Mouse (Mus musculus) embryonic facial prominence, embryonic 13.5 days (tissue): ENCODE measurements around the gene Vapa. TPM values are rescaled to one million over a fixed set of nuclear protein-coding genes. Genes with fewer than 3 reads are reported as not detected.

Experiments used
- ATAC-seq: fragments of 200-750 bp; cut with Nextera tagmentation; 2 replicates; pipeline ENCODE4 v1.8.0; 2017; ENCODE audit warnings: low read depth; ENCODE audit not compliant: insufficient number of reproducible peaks, insufficient read depth, low FRiP score, low TSS enrichment
- H3K27ac ChIP-seq: fragments of 300-500 bp; sonication (generic); 2 replicates; pipeline ENCODE4 v1.5.1; 2015; ENCODE audit warnings: moderate library complexity, mild to moderate bottlenecking, inconsistent platforms
- H3K27me3 ChIP-seq: fragments of 300-500 bp; sonication (generic); 2 replicates; pipeline ENCODE4 v1.6.1; 2015; ENCODE audit warnings: mild to moderate bottlenecking, inconsistent platforms
- H3K36me3 ChIP-seq: fragments of 300-500 bp; sonication (generic); 2 replicates; pipeline ENCODE4 v1.6.1; 2015; ENCODE audit warnings: mild to moderate bottlenecking, inconsistent platforms
- H3K4me1 ChIP-seq: fragments of 300-500 bp; sonication (generic); 2 replicates; pipeline ENCODE4 v1.6.1; 2015; ENCODE audit warnings: inconsistent platforms
- H3K4me2 ChIP-seq: fragments of 300-500 bp; sonication (generic); 2 replicates; pipeline ENCODE4 v1.6.1; 2015; ENCODE audit warnings: moderate library complexity, mild to moderate bottlenecking, inconsistent platforms
- H3K4me3 ChIP-seq: fragments of 300-500 bp; sonication (generic); 2 replicates; pipeline ENCODE4 v1.5.1; 2015; ENCODE audit warnings: mild to moderate bottlenecking, inconsistent platforms
- H3K9ac ChIP-seq: fragments of 300-500 bp; sonication (generic); 2 replicates; pipeline ENCODE4 v1.6.1; 2015; ENCODE audit warnings: mild to moderate bottlenecking, inconsistent platforms
- H3K9me3 ChIP-seq: fragments of 300-500 bp; sonication (generic); 2 replicates; pipeline ENCODE4 v1.6.1; 2016; ENCODE audit warnings: inconsistent platforms
- WGBS: fragments of 180-500 bp; shearing (Covaris S2); methylation state at CpG from one replicate; pipeline ENCODE4 v1.1.7; 2015; ENCODE audit warnings: mixed read lengths; 5-methylcytosine and 5-hydroxymethylcytosine counted together
- polyA plus RNA-seq: library from polyadenylated mRNA; unstranded; fragments of >200 nt; fragmentation: Nextera tagmentation; extraction: Ambion mirVana; gene quantifications from 2 replicates; pipeline ENCODE4 v1.2.1, GENCODE M21; 2015

Vapa gene
- polyA plus RNA-seq, result 187 and 192 TPM in 2 replicates

DNA sequence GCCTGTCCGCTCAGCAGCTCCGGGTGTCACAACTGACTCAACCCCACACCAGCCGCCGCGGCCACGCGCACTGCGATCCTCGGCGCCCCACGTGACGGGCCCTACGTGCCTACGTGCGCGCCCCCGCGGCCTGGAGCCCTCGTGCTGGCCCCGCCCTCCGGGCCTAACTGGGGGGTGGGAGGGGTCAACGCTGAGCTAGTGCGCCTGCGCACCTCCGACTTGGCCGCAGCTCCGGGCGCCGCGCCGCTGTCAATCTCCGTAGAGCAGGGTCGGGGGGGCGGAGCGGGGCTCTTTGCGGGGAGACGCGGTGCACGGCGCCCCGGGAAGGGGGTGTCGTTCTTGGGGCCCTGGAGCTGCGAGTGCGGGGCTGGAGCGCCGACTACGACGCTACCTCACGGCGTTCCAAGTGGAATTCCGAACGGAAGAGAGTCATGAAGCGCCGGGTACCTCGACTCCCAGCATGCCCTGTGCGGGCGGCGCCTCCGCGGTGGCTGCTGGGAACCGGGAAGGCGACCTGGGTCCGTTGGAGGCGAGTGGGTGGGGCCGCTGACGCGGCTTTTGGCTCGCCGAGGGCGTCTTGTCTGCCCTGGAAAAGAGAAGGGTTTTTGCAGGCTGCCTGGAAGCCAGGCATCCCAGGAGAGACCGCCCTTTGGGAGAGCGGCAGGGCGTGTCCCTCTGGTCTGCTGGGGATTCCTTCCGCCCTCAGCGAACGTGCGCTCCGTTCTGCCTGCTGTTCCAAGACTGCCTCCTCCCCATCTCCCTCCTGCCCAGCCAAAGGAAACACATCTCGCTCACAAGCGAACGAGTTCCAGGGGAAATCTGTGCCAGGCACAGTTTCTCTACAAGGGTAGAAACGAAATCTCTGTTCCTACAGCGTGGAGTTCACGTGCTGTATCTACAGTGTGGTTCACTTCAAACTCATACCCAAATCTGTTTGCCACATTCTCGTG is at the start of gene Vapa:
Gene Vapa, minus strand, starts transcription at position 93 of the 950 bp plus-strand sequence.
- Histone ChIP-seq H3K4me2 (peak within 1 kb of the TSS; percentile 75), H3K36me3 (no peaks in the 10 kb centered on the region), H3K9ac (peak within 1 kb of the TSS; percentile 98), H3K27me3 (no peaks in the 10 kb centered on the region), H3K9me3 (no peaks in the 10 kb centered on the region), H3K4me3 (peak within 1 kb of the TSS; percentile 97), H3K4me1 (peaks cover 30% of the 10 kb centered on the region), H3K27ac (peak within 1 kb of the TSS; percentile 99)
- under 1% methylated on average over 85 of the region's 85 CpGs for WGBS
- peak; percentile 94 for ATAC-seq

DNA sequence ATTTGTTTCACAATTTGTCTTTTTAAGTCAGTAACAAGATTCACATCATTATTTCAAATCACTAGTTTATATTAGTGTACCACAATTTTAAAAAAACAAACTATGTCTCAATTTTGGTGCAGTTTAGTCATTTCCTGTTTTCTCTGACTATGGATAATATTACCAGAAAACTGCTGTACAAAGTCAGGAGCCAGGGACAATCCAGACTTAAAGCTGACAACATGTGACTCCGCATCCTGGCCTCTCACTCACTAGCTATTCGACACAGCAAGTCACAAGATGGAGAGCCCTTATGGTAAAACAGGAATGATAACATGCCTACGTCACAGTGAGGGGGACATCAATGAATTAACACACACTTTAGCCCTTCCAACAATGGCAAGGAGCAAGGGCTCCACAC is 49.3 kb upstream of the Vapa start:
- Histone ChIP-seq H3K27me3 (no peaks in the 10 kb centered on the region), H3K36me3 (peaks cover 3% of the 10 kb centered on the region; the same call in 1 of the 2 replicates), H3K4me2 (no peak overlapping the region), H3K4me3 (no peak overlapping the region), H3K9ac (no peak overlapping the region), H3K27ac (no peak overlapping the region), H3K4me1 (no peaks in the 10 kb centered on the region), H3K9me3 (no peaks in the 10 kb centered on the region)
- no peak for ATAC-seq
- 83% methylated on average over 3 of the region's 3 CpGs for WGBS

DNA sequence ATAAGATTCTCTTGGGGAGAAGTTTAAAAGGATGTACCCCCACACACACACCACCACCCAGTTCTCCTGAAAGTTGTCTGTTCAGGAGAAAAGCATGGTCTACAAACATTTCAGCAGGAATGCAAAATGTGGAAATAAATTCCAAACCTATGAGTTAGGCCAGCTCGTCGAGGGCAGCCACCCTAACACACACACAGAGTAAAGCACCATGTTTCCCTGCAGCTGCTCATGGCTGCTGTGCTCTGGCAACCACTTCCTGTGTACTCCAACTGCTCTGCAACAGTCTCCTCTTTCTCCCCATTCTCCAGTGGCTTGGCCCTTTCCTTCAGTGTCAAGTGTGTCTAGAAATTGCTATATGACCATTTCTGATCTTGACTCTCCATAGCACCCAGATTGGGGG is 45.1 kb upstream of the Vapa start:
- WGBS, result 82% methylated on average over 2 of the region's 2 CpGs
- Histone ChIP-seq H3K36me3 (no peaks in the 10 kb centered on the region; the same call in 1 of the 2 replicates), H3K9ac (no peak overlapping the region), H3K27ac (no peak overlapping the region), H3K27me3 (no peaks in the 10 kb centered on the region), H3K4me2 (no peak overlapping the region), H3K4me3 (no peak overlapping the region), H3K4me1 (no peaks in the 10 kb centered on the region), H3K9me3 (no peaks in the 10 kb centered on the region)
- no peak for ATAC-seq

DNA sequence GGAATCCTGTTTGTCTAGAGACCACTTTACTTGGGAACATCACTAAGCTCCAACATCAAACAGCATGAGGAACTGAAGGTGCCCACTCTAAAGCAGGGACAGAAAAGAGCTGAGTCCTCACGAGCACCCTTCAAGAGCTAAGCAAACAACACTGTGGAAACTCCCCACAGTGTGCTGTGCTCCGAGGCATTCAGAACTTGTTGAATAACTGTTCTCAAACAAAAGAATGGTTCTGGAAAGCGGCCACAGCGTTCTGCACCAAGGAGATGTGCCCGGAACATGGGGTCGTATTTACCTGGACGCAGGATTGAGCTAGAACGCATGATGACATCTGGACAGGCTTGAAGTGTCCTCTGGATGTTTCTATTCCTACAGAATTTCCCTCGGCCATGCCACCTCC is 44.6 kb upstream of the Vapa start:
- Histone ChIP-seq H3K4me2 (no peak overlapping the region), H3K4me1 (no peaks in the 10 kb centered on the region), H3K27ac (no peak overlapping the region), H3K27me3 (no peaks in the 10 kb centered on the region), H3K9me3 (no peaks in the 10 kb centered on the region), H3K9ac (no peak overlapping the region), H3K36me3 (peaks cover 3% of the 10 kb centered on the region; the same call in 1 of the 2 replicates), H3K4me3 (no peak overlapping the region)
- WGBS, result 93% methylated on average over 9 of the region's 9 CpGs
- ATAC-seq, result no peak

DNA sequence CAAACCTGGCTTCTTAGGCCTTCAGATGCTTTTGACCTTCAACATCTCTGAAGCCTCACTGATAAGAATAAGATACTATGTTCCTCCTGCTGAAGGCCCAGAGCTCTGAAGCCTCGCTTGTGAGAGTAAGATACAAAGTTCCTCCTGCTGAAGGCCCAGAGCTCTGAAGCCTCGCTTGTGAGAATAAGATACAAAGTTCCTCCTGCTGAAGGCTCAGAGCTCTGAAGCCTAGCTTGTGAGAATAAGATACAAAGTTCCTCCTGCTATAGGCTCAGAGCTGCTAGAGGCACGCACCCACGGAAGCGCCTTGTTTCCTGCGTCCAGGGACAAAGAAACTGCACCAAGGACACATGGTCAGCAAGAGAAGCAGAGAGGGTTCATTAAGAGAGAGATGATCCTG is 43.4 kb upstream of the Vapa start:
- Histone ChIP-seq H3K4me2 (no peak overlapping the region), H3K9ac (no peak overlapping the region), H3K4me1 (no peaks in the 10 kb centered on the region), H3K9me3 (no peaks in the 10 kb centered on the region), H3K36me3 (peaks cover 15% of the 10 kb centered on the region), H3K4me3 (no peak overlapping the region), H3K27me3 (no peaks in the 10 kb centered on the region), H3K27ac (no peak overlapping the region)
- no peak for ATAC-seq
- 94% methylated on average over 6 of the region's 6 CpGs for whole genome bisulfite sequencing

DNA sequence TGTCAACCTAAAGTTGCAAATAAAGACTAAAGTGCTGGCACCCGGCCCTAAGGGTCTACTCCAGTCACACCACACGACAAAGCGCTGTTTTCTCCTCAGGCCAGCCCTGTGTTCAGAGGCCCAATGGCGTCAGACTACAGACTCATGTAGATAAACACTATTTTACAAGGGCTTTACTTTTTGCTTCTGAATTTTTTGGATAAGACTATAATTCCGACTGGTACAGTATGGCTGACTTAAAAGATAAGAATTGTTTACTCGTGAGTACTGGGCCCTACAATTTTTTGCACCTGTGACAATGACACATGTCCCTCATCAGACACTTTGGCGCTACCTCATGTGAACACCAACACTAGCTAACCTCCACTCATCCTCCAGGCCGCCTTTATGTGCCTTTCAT is 42.7 kb upstream of the Vapa start:
- Histone ChIP-seq H3K4me2 (no peak overlapping the region), H3K27ac (no peak overlapping the region), H3K9me3 (no peaks in the 10 kb centered on the region), H3K36me3 (peaks cover 17% of the 10 kb centered on the region), H3K27me3 (no peaks in the 10 kb centered on the region), H3K4me1 (no peaks in the 10 kb centered on the region), H3K9ac (no peak overlapping the region), H3K4me3 (no peak overlapping the region)
- ATAC-seq, result no peak
- WGBS, result 86% methylated on average over 8 of the region's 8 CpGs

DNA sequence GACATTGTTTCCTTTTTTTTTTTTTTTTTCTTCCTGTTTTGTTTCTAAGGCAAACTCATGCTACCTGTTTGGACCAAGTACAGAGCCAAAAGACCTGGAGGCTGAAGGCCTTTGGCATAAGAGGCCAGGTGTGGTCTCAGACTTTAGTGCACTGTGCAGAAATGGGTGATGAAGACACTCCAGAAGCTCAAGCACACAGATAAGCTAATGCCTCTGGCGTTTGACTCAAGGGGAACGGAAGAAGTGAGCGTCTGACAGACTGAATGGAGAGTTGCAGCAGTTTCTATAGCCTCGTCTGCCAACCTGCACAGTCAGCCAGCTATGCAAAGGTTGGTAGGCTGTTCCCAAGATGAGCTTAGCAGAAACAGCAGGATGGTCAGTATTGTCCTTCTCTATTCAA is 42.3 kb upstream of the Vapa start:
- Histone ChIP-seq H3K4me1 (no peaks in the 10 kb centered on the region), H3K9ac (no peak overlapping the region), H3K4me3 (no peak overlapping the region), H3K36me3 (peaks cover 17% of the 10 kb centered on the region), H3K9me3 (no peaks in the 10 kb centered on the region), H3K27ac (no peak overlapping the region), H3K4me2 (no peak overlapping the region), H3K27me3 (no peaks in the 10 kb centered on the region)
- ATAC-seq, result no peak
- WGBS, result 80% methylated on average over 4 of the region's 4 CpGs

DNA sequence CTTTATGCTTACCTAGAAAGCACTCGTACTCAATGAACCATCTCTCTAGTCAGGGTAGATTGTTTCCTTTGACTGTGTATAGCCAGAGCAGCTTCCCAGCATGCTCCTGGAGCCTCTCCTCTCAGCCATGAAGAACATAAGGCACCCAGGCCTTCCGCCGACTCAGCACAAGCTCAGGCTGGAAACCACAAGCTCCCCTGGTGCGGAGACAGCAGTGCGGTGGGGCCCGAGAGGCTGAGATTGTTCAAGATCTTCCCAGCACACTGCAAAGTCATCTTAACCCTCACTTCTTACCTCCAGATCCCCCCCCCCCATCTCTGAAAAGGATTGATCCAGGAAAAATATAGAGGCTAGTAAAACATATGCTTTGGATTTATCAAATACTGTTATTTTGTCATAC is 37.2 kb upstream of the Vapa start:
- Histone ChIP-seq H3K4me1 (no peaks in the 10 kb centered on the region), H3K27ac (no peak overlapping the region), H3K36me3 (peaks cover 17% of the 10 kb centered on the region), H3K9me3 (no peaks in the 10 kb centered on the region), H3K4me3 (no peak overlapping the region), H3K9ac (no peak overlapping the region), H3K27me3 (no peaks in the 10 kb centered on the region), H3K4me2 (no peak overlapping the region)
- no peak for ATAC-seq
- 78% methylated on average over 6 of the region's 6 CpGs for WGBS

DNA sequence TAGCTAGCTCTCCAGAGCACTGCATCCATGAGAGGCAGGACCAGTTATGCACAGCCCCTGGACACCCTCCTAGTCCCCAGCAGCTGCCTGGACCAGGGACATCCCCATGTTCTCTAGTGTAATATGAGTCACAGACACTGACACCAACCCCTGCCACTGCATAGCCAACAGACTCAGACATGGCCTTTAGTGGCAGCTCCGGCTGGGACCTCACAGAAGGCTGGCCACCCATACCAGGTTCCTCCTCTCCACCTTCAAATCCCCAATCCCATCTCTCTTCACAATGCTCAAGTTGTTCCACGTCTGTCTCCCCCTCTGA is 35.8 kb upstream of the Vapa start:
- Histone ChIP-seq H3K4me1 (no peaks in the 10 kb centered on the region), H3K4me3 (no peak overlapping the region), H3K9ac (no peak overlapping the region), H3K36me3 (peaks cover 17% of the 10 kb centered on the region), H3K4me2 (no peak overlapping the region), H3K9me3 (no peaks in the 10 kb centered on the region), H3K27ac (no peak overlapping the region), H3K27me3 (no peaks in the 10 kb centered on the region)
- WGBS, result 76% methylated on average over 2 of the region's 2 CpGs
- ATAC-seq, result 0 out of 2 replicates have a peak, but pooled peaks have one; percentile 32

DNA sequence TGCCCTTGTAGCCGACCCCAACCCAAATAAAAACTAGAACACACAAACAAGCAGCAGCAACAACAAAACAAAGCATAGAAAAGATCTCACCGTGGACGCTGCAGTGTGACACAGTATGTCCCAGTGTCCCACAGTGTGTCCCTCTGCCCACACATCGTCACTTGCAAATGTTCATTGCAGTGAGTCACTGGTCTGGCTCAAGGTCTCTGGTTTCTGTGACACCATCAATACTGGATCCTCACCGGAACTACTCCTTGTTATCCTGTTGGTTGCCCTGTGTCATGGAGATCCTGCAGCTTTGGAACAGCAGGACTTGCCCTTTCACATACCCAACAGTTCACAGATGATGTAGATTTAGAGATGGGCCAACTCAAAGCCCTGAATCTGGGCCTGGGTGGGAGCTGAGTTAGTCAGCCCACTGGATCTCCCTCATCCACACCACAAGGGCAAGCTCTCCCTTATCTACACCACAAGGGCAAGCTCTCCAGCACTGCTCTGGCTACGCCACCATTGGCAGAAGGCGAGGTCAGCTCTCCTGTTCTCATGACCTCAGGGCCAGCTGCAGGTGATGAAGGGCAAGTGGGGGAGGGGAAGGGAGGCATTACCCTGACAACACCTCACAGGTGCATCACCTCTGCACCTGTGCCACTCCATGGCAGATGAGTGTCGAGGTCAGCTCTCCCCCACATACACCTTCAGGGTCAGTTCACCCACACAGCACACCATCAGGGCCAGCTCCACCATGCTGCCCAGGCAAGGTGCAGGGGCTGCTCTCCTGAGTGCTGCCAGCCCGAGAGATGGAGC is 35.2 kb upstream of the Vapa start:
- H3K27ac ChIP-seq, result no peak overlapping the region
- 85% methylated on average over 9 of the region's 9 CpGs for WGBS
- ATAC-seq, result no peak
- H3K27me3 ChIP-seq, result no peaks in the 10 kb centered on the region
- H3K36me3 ChIP-seq, result peaks cover 17% of the 10 kb centered on the region
- no peak overlapping the region for H3K4me3 ChIP-seq
- no peaks in the 10 kb centered on the region for H3K9me3 ChIP-seq
- H3K9ac ChIP-seq, result no peak overlapping the region
- H3K4me2 ChIP-seq, result no peak overlapping the region
- H3K4me1 ChIP-seq, result peaks cover 2% of the 10 kb centered on the region

DNA sequence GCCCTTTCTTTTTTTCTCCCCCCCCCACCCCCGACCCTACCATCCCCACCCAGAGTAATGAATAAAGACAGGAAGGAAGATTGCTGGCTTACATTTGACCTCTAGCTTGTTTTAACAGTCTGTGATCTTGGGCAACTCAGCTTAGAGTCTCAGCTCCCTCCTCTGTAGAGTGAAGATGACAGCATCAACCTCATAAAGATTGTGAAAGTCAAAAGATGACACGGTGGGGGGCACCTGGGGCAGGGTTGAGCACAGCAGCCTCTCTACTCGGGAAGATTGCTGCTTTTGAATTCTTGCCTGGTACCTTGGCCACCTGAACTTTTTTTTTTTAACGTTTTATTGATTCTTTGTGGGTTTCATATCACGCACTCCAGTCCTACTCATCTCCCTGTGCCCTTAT is 34.6 kb upstream of the Vapa start:
- no peak overlapping the region for H3K4me3 ChIP-seq
- no peak overlapping the region for H3K27ac ChIP-seq
- H3K4me1 ChIP-seq, result peaks cover 8% of the 10 kb centered on the region
- peaks cover 13% of the 10 kb centered on the region for H3K36me3 ChIP-seq
- ATAC-seq, result no peak
- no peaks in the 10 kb centered on the region for H3K27me3 ChIP-seq
- no peak overlapping the region for H3K9ac ChIP-seq
- no peak overlapping the region for H3K4me2 ChIP-seq
- no peaks in the 10 kb centered on the region for H3K9me3 ChIP-seq
- 57% methylated on average over 5 of the region's 5 CpGs for WGBS

DNA sequence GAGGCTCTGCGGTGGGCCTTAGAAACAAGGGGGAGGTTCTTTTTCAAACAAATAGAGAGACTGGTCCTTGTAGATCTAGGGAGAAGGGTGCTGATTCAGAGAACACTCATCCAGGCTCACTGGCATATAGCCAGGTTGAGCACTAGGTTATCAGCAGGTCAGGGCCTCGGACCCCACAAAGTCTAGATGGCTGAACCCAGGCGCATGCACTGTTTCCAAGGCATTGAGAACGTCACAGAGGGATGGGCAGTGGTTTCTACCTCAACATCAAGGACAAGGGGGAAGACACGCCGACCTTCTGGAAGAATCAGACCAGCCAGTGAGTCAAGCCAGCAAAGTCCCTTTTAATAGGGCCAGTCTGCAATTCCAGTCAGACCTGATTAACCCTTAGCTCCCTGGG is 33.9 kb upstream of the Vapa start:
- Histone ChIP-seq H3K27ac (no peak overlapping the region), H3K27me3 (no peaks in the 10 kb centered on the region), H3K36me3 (peaks cover 6% of the 10 kb centered on the region), H3K4me2 (no peak overlapping the region), H3K4me1 (peaks cover 15% of the 10 kb centered on the region), H3K4me3 (no peak overlapping the region), H3K9me3 (no peaks in the 10 kb centered on the region), H3K9ac (no peak overlapping the region)
- WGBS, result 70% methylated on average over 6 of the region's 6 CpGs
- no peak for ATAC-seq
